Comparison of ENCODE assay signal across 9 mouse cellular contexts in genomic region chr1:99772183-99772582, GRCm38 (mm10). TPM values are rescaled to one million over a fixed set of nuclear protein-coding genes. Genes with fewer than 3 reads are reported as not detected.
DNase-seq lines count a peak whose midpoint lies in the region; TF ChIP-seq lines count a peak whose summit lies in the region.
"Had no signal": no experiment of that assay in that cellular context is flagged by ENCODE, and none has a peak within 500 bp of the region (broad histone marks: within the 10 kb centered on the region; RNA-seq: fewer than 3 reads in every experiment).

No protein-coding gene starts in this region.

- H3K27ac ChIP-seq in ES-E14 (ENCODE audit: insufficient read depth, low read depth, low read length, poor library complexity, severe bottlenecking) = no peak overlapping the region
- no peak overlapping the region for H3K27ac ChIP-seq in embryonic facial prominence, embryonic 10.5 days (replicated peaks)
- H3K27ac ChIP-seq in layer of hippocampus, adult 2 months = peak overlapping the region; percentile 43; the same call in 1 of the 2 replicates

- 0 out of 4 replicates have a peak overlapping the region, but pooled peaks of 1 of the 2 experiments have one; percentile 22 for H3K4me3 ChIP-seq in ES-E14 (ENCODE audit: insufficient read depth in 1 of 2, low read depth in 1 of 2, low read length in 2 of 2, poor library complexity in 1 of 2, severe bottlenecking in 1 of 2)
- H3K4me3 ChIP-seq in embryonic facial prominence, embryonic 10.5 days = peak overlapping the region; percentile 36; the same call in 1 of the 2 replicates
- H3K4me3 ChIP-seq in layer of hippocampus, adult 2 months = peak overlapping the region; percentile 58
- H3K4me3 ChIP-seq: erythroblast, embryonic 14.5 days had no signal

- in situ Hi-C loops in ES-E14 (cut with MboI; ENCODE audit: low sequenced_read_pairs in 2 of 2, unreplicated experiment in 2 of 2) = no loop called here

- TF ChIP-seq CTCF in layer of hippocampus, adult 2 months (conservative IDR thresholded peaks at IDR 0.05) = peak; percentile 14; the same call in 1 of the 2 replicates

- H3K9ac ChIP-seq in ES-E14 (ENCODE audit: insufficient read depth, low read depth, low read length, poor library complexity, severe bottlenecking) = no peak overlapping the region

- H3K4me1 ChIP-seq in ES-E14 (ENCODE audit: control insufficient read depth in 2 of 2, insufficient read depth in 2 of 2, low read length in 2 of 2, poor library complexity in 1 of 2) = no peaks in the 10 kb centered on the region
- peaks cover 4% of the 10 kb centered on the region; the same call in 1 of the 2 replicates for H3K4me1 ChIP-seq in embryonic facial prominence, embryonic 10.5 days

- H3K27me3 ChIP-seq in embryonic facial prominence, embryonic 10.5 days (replicated peaks; ENCODE audit: low read depth, poor library complexity, severe bottlenecking) = no peaks in the 10 kb centered on the region

- H3K9me3 ChIP-seq in ES-E14 (ENCODE audit: control insufficient read depth, insufficient read depth, low read depth, low read length) = no peaks in the 10 kb centered on the region
- no peaks in the 10 kb centered on the region for H3K9me3 ChIP-seq in embryonic facial prominence, embryonic 10.5 days

- 1% methylated on average over 19 of the region's 19 CpGs for WGBS in embryonic facial prominence, embryonic 10.5 days

- no peaks in the 10 kb centered on the region for H3K36me3 ChIP-seq in ES-E14 (ENCODE audit: control insufficient read depth, insufficient read depth, low read length, poor library complexity, severe bottlenecking)
- no peaks in the 10 kb centered on the region for H3K36me3 ChIP-seq in embryonic facial prominence, embryonic 10.5 days (replicated peaks)

- DNase-seq in ES-E14 (ENCODE audit: low read depth, low spot score) = peak; percentile 68
- peak; percentile 15 to 54 for DNase-seq in adrenal gland, adult (ENCODE audit: inconsistent age in 2 of 2, low spot score in 1 of 2)
- peak; percentile 90 for DNase-seq in embryonic facial prominence, embryonic 10.5 days (ENCODE audit: low spot score)
- peak; percentile 19 to 58 for DNase-seq in heart, postnatal 14 days
- DNase-seq in layer of hippocampus, adult 2 months (ENCODE audit: low spot score in 2 of 2) = peak; percentile 51 to 54
- DNase-seq in lung, postnatal 10 days = peak; percentile 34
- DNase-seq in retina, postnatal 7 days (ENCODE audit: low read depth, low spot score) = peak; percentile 13
- no peak for DNase-seq in spleen, adult 12 weeks (ENCODE audit: low spot score)

- intact Hi-C loops in heart, postnatal 14 days (cut with DNase I) = no loop called here

TF ChIP-seq in ES-E14, 5 proteins besides CTCF, POLR2A, EP300 and RAD21:
- TF ChIP-seq CHD2 (IDR thresholded peaks at IDR 0.05; ENCODE audit: low read depth, low read length) (no peak), HCFC1 (IDR thresholded peaks at IDR 0.05; ENCODE audit: borderline replicate concordance, insufficient read depth, low read length) (no peak), MAFK (IDR thresholded peaks at IDR 0.05; ENCODE audit: insufficient read depth, low read depth, low read length) (no peak), ZNF384 (IDR thresholded peaks at IDR 0.05; ENCODE audit: low read depth, low read length) (no peak), ZC3H11A (IDR thresholded peaks at IDR 0.05; ENCODE audit: borderline replicate concordance, low read depth, low read length) (no peak)

RNA-seq across cellular contexts. Expression of gene Cntnap5b, which starts 0.4 kb away (rescaled TPM):
- total RNA-seq in ES-E14 (2012; rRNA removed) = not detected in 2 replicates
- 0.12 TPM in 1 of 2 replicates, not detected in the other for polyA plus RNA-seq in embryonic facial prominence, embryonic 10.5 days (2016; fragmentation: Nextera tagmentation; extraction: Ambion mirVana)
- under 1 TPM; 0.14 to 0.24 TPM for total RNA-seq in heart, postnatal 14 days (2021)
- 10 to 100 TPM; 20.4 to 23.7 TPM for total RNA-seq in layer of hippocampus, adult 2 months (2021)
- polyA plus RNA-seq: erythroblast, embryonic 14.5 days had no signal

Comparison
In these comparisons a context has a peak if more than half of its experiments do, and no peak if none do; other contexts are left out.
1. RNA of gene Cntnap5b, which starts 0.4 kb away (total RNA-seq): 20.4 to 23.7 TPM in layer of hippocampus, adult 2 months; 0.14 to 0.24 TPM in heart, postnatal 14 days and not detected in ES-E14; every median in the first group is over 10 times any median in the second.